Mouse (Mus musculus) ES-E14 (cell line): ENCODE data around the gene Hmcn1. TPM values are rescaled to one million over a fixed set of nuclear protein-coding genes. Genes with fewer than 3 reads are reported as not detected.
A peak's percentile ranks its signal among the peaks of the same experiment; 100 is the strongest.

Experiments used
- DNase-seq: peaks from one replicate; pipeline ENCODE4 v3.0.0-alpha.2; 2013; ENCODE audit warnings: low read depth, low spot score
- H3K27ac ChIP-seq: 2 replicates; pipeline ENCODE4 v1.5.1; 2012; ENCODE audit warnings: low read depth, mild to moderate bottlenecking, low read length, moderate library complexity, mixed read lengths; ENCODE audit not compliant: poor library complexity, insufficient read depth, severe bottlenecking
- H3K36me3 ChIP-seq: 2 replicates; pipeline ENCODE4 v1.6.1; 2012; ENCODE audit warnings: mild to moderate bottlenecking, low read length, moderate library complexity, mixed read lengths; ENCODE audit not compliant: control insufficient read depth, poor library complexity, insufficient read depth, severe bottlenecking
- H3K4me1 ChIP-seq, 2 experiments: fragments of 150-350 bp in 1 of 2; sonication (generic) in 1 of 2; 2 replicates each; pipeline ENCODE4 v1.6.1; 2012; ENCODE audit warnings: low read length in 2 of 2, mild to moderate bottlenecking in 1 of 2, mixed read lengths in 1 of 2; ENCODE audit not compliant: control insufficient read depth in 2 of 2, insufficient read depth in 2 of 2, poor library complexity in 1 of 2
- H3K4me3 ChIP-seq, 2 experiments: fragments of 150-350 bp in 1 of 2; sonication (generic) in 1 of 2; 2 replicates each; pipeline ENCODE4 v1.5.1; 2012; ENCODE audit warnings: low read length in 2 of 2, low read depth in 1 of 2, mild to moderate bottlenecking in 1 of 2, mixed read lengths in 1 of 2; ENCODE audit not compliant: insufficient read depth in 1 of 2, poor library complexity in 1 of 2, severe bottlenecking in 1 of 2
- H3K9ac ChIP-seq: 2 replicates; pipeline ENCODE4 v1.6.1; 2012; ENCODE audit warnings: low read depth, mild to moderate bottlenecking, low read length, mixed read lengths; ENCODE audit not compliant: poor library complexity, insufficient read depth, severe bottlenecking
- H3K9me3 ChIP-seq: fragments of 150-350 bp; sonication (generic); 2 replicates; pipeline ENCODE4 v1.6.1; 2012; ENCODE audit warnings: low read depth, mild to moderate bottlenecking, low read length; ENCODE audit not compliant: control insufficient read depth, insufficient read depth
- CHD2 ChIP-seq: IDR thresholded peaks from 2 replicates; pipeline ENCODE4 v1.6.1; 2014; ENCODE audit warnings: mild to moderate bottlenecking, low read depth, low read length, inconsistent platforms
- HCFC1 ChIP-seq: IDR thresholded peaks from 2 replicates; pipeline ENCODE4 v1.6.1; 2012; ENCODE audit warnings: low read length, inconsistent platforms, borderline replicate concordance; ENCODE audit not compliant: insufficient read depth
- MAFK ChIP-seq: IDR thresholded peaks from 2 replicates; pipeline ENCODE4 v1.6.1; 2014; ENCODE audit warnings: mild to moderate bottlenecking, low read depth, low read length, inconsistent platforms; ENCODE audit not compliant: insufficient read depth
- ZC3H11A ChIP-seq: IDR thresholded peaks from 2 replicates; pipeline ENCODE4 v1.6.1; 2012; ENCODE audit warnings: low read depth, mild to moderate bottlenecking, inconsistent platforms, low read length, borderline replicate concordance
- ZNF384 ChIP-seq: IDR thresholded peaks from 2 replicates; pipeline ENCODE4 v1.6.1; 2012; ENCODE audit warnings: low read depth, low read length, inconsistent platforms
- in situ Hi-C, 2 experiments: fragments of 600-800 bp; cut with MboI; formaldehyde crosslinking; loops; one replicate each; pipeline ENCODE4 v1.15.1; 2025; ENCODE audit warnings: low sequenced_read_pairs in 2 of 2, inconsistent platforms in 1 of 2; ENCODE audit not compliant: unreplicated experiment in 2 of 2
- total RNA-seq: library from RNA; depleted of rRNA; stranded (reverse); fragments of 300-350 nt; gene quantifications from 2 replicates; pipeline ENCODE4 v1.2.3, GENCODE M21; 2012

The Hmcn1 gene
- total RNA-seq, 1 experiment = 1.5 TPM

DNA sequence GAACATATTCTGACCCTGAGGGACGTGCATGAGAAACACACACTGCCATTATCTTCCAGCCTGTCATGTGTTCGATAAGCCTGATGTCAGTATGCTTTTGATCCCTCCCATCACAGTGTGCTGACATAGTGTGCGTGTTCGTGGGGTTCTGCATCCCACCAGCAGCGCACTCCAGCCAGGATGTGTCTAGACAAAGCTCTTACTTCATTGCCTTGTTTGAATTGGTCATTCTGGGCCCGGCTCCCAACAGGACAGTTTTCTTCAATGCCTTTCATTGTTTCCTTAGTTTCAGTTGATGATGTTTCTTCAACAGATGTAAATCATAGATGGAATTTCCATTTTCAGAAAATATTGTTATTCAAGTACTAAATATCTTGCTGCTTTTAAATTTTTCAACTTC is 206.5 kb downstream of the Hmcn1 start:
- in situ Hi-C loops = no loop called here
- Histone ChIP-seq H3K9me3 (no peaks in the 10 kb centered on the region), H3K27ac (no peak overlapping the region), H3K4me1 (no peaks in the 10 kb centered on the region), H3K36me3 (no peaks in the 10 kb centered on the region), H3K9ac (no peak overlapping the region), H3K4me3 (no peak overlapping the region)
- no peak for DNase-seq
- TF ChIP-seq HCFC1 = no peak
- TF ChIP-seq ZC3H11A = no peak
- TF ChIP-seq MAFK = no peak
- no peak for TF ChIP-seq CHD2
- TF ChIP-seq ZNF384 = no peak

DNA sequence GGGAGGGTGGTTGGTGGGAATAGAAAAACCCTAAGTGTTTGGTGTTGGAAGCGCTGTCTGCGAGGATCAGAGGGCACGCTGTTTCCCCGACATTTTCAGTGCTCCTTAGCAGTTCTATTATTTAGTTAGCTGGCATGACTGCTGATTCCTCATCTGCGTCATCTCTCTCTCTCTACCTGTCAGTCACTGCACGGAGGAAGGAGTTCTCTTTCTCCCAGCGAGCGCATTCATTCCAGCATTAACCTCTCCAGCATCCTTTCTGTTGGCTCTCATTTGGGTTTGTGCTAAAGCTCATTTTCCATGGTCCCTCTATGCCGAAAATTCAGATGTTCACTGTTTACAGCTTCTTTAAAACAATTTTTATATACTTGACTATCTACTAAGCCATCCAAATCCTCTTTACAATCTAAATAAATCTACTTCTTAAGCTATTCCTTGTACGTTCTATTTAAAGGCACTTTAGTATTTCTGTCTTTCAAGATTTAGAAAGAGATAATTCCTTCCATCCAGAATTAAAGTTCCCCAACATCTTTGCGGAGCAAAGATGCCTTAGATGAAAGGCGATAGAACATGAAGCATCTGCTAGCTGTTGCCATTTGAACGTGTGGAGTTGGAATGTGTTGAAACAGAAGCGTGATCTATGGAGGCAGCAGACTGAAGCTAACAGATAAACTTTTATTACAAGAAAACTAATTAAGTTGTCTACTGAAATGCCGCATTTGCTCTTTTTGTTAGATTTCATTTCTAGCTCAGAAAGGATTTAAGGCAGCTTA is 210.0 kb downstream of the Hmcn1 start:
- no peak for TF ChIP-seq ZC3H11A
- TF ChIP-seq HCFC1 = no peak
- no peaks in the 10 kb centered on the region for H3K36me3 ChIP-seq
- no peaks in the 10 kb centered on the region for H3K4me1 ChIP-seq
- no peak for DNase-seq
- no peak overlapping the region for H3K4me3 ChIP-seq
- no peaks in the 10 kb centered on the region for H3K9me3 ChIP-seq
- in situ Hi-C loops = no loop called here
- no peak overlapping the region for H3K9ac ChIP-seq
- H3K27ac ChIP-seq = no peak overlapping the region

DNA sequence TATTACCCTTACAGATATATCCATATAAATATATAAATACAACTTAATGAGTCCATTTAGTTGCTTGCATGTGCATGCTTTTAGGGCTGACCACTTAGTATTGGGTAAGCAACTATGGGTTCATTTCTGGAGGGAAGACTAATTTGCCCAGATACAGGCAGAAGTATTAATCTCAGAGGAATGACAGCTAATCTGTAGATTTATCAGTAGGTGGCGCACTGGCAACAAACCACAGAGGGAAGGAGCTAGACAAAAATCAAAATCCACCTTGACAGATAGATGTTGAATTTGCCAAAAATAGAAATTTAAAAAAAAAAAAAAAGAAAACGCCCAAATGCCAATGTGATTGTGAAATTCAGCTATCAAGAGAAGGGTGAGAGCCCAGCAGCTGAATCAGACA is 213.3 kb downstream of the Hmcn1 start:
- Histone ChIP-seq H3K27ac (no peak overlapping the region), H3K9me3 (no peaks in the 10 kb centered on the region), H3K4me3 (no peak overlapping the region), H3K4me1 (no peaks in the 10 kb centered on the region), H3K9ac (no peak overlapping the region), H3K36me3 (no peaks in the 10 kb centered on the region)
- TF ChIP-seq ZC3H11A (0 out of 2 replicates have a peak, but pooled peaks have one; percentile 4), HCFC1 (no peak)
- no peak for DNase-seq
- in situ Hi-C loops = no loop called here

DNA sequence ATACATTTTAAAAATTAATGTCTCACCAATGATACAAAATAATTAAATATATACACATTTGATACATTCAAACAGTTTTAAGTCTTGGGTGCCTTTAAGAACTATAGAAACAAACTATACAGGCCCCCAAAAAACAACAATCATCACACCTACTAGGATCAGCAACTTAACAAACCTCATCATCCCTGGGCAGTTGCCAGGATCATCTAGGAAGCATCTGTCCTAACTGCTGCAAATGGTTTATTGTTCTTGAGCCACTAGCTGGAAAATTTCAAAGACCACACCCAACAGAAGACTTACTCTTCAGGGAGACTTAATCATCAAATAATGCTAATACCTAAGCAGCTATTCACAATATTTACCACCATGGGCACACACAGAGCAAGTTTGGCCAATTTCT is 216.5 kb downstream of the Hmcn1 start:
- in situ Hi-C loops = no loop called here
- no peak overlapping the region for H3K9ac ChIP-seq
- H3K9me3 ChIP-seq = no peaks in the 10 kb centered on the region
- H3K27ac ChIP-seq = no peak overlapping the region
- TF ChIP-seq CHD2 = no peak
- TF ChIP-seq ZNF384 = no peak
- TF ChIP-seq MAFK = no peak
- TF ChIP-seq HCFC1 = no peak
- no peak for TF ChIP-seq ZC3H11A
- no peak overlapping the region for H3K4me3 ChIP-seq
- H3K36me3 ChIP-seq = no peaks in the 10 kb centered on the region
- no peak for DNase-seq
- no peaks in the 10 kb centered on the region for H3K4me1 ChIP-seq

DNA sequence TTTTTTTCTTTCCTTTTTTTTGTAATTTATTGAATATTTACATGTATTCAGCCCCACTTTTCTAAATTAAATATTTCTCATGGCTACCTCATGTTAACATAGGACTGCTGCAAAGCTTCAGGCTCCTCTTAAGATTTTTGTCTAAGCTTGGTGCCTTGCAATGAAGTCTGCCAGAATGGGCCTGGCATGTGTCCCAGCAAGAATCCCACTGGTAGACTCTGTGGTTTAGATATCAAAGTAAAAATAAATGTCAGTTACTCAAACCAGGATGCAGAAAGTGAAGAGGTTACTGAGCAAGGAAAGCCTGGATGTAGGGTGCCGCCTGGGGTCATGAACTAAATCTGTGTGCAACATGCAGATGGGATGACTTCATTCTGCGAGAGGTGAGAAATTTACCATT is 217.5 kb downstream of the Hmcn1 start:
- in situ Hi-C loops = no loop called here
- no peak for DNase-seq

More for the DNA sequence above, 217.5 kb downstream of the Hmcn1 start:
- Histone ChIP-seq H3K27ac (no peak overlapping the region), H3K4me1 (no peaks in the 10 kb centered on the region), H3K9me3 (no peaks in the 10 kb centered on the region), H3K36me3 (no peaks in the 10 kb centered on the region), H3K4me3 (no peak overlapping the region), H3K9ac (no peak overlapping the region)
- TF ChIP-seq MAFK = no peak
- no peak for TF ChIP-seq ZNF384
- no peak for TF ChIP-seq ZC3H11A
- TF ChIP-seq CHD2 = no peak
